Mouse (Mus musculus) forebrain, postnatal 0 days (tissue): ENCODE measurements around the gene Myo5c. TPM values are rescaled to one million over a fixed set of nuclear protein-coding genes. Genes with fewer than 3 reads are reported as not detected.

Experiments
- ATAC-seq: fragments of 200-750 bp; cut with Nextera tagmentation; 2 replicates; pipeline ENCODE4 v1.8.0; 2017; ENCODE audit warnings: mild to moderate bottlenecking, moderate library complexity
- DNase-seq: peaks from one replicate; pipeline ENCODE4 v3.0.0-alpha.2; 2015
- H3K27ac ChIP-seq: fragments of 300-500 bp; sonication (generic); 2 replicates; pipeline ENCODE4 v1.5.1; 2014; ENCODE audit warnings: low read depth, mild to moderate bottlenecking, antibody characterized with exemption, low read length, moderate library complexity, mixed read lengths
- H3K27me3 ChIP-seq: fragments of 300-500 bp; sonication (generic); 2 replicates; pipeline ENCODE4 v1.6.1; 2014; ENCODE audit warnings: mild to moderate bottlenecking, low read length, mixed read lengths; ENCODE audit not compliant: insufficient read depth
- H3K36me3 ChIP-seq: fragments of 300-500 bp; sonication (generic); 2 replicates; pipeline ENCODE4 v1.6.1; 2014; ENCODE audit warnings: mild to moderate bottlenecking, moderate library complexity; ENCODE audit not compliant: insufficient read depth
- H3K4me1 ChIP-seq: fragments of 300-500 bp; sonication (generic); 2 replicates; pipeline ENCODE4 v1.6.1; 2014; ENCODE audit warnings: antibody characterized with exemption; ENCODE audit not compliant: insufficient read depth
- H3K4me2 ChIP-seq: fragments of 300-500 bp; sonication (generic); 2 replicates; pipeline ENCODE4 v1.6.1; 2014; ENCODE audit warnings: low read depth, mild to moderate bottlenecking, moderate library complexity
- H3K4me3 ChIP-seq: fragments of 300-500 bp; sonication (generic); 2 replicates; pipeline ENCODE4 v1.5.1; 2014; ENCODE audit warnings: low read depth, low read length, mixed read lengths
- H3K9ac ChIP-seq: fragments of 300-500 bp; sonication (generic); 2 replicates; pipeline ENCODE4 v1.6.1; 2014; ENCODE audit warnings: mild to moderate bottlenecking
- H3K9me3 ChIP-seq: fragments of 300-500 bp; sonication (generic); 2 replicates; pipeline ENCODE4 v1.6.1; 2016; ENCODE audit warnings: low read length
- CTCF ChIP-seq: sonication (generic); IDR thresholded peaks from 2 replicates; pipeline ENCODE4 v1.5.1; 2016; ENCODE audit warnings: antibody characterized with exemption, control low read depth, low read depth
- WGBS: fragments of 180-500 bp; shearing (Covaris S2); extraction: QIAGEN DNeasy Blood & Tissue Kit; methylation state at CpG from one replicate; pipeline ENCODE4 v1.1.7; 2014; 5-methylcytosine and 5-hydroxymethylcytosine counted together
- polyA plus RNA-seq: library from polyadenylated mRNA; unstranded; fragments of >200 nt; fragmentation: Nextera tagmentation; extraction: Ambion mirVana; gene quantifications from 2 replicates; pipeline ENCODE4 v1.2.1, GENCODE M21; 2015
- total RNA-seq: library from RNA; depleted of rRNA; stranded (reverse); fragments of >200 nt; gene quantifications from 2 replicates; pipeline ENCODE4 v1.2.3, GENCODE M21; 2014

Gene Myo5c
- total and polyA plus RNA-seq, 2 experiments from 2014 or later, result 0.10 to 0.16 TPM

DNA sequence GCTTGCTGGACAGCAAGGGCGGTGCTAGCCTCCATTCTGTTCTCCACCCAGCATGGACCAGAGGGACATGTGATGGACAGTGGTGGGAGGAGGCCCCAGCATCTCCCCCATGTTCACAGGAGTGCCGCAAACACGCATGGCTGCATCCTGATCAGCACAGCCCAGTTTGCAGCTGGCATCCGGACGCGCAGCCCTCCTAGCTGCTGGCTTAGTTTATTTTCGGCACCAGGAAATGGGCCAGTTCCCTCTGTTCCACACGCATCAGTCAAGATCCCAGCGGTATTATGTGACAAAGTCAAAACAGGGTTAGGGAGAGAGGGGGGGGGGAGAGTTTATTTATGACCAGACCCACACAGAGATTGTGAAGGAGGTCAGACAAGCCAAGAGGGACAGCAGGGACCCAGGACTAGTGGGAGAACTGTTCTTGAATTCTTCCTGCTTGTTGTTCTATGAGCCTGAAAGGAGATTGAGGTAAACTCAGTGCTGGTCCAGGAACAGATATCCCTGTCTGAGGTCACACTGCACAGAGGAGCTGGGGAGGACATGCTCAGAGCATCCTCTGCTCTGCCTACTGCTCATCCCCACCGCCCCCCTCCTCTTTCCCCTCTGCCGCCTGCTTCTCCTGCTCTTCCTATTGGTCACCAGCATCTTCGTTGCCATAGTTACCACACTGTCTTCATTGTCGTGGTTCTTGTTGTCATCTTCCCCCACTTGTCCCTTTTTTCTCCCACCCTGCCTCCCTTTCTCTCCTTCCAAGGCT lies 22.6 kb downstream of the Myo5c start:
- DNase-seq (peak; percentile 83), ATAC-seq (peak; percentile 98)
- Histone ChIP-seq H3K27me3 (no peaks in the 10 kb centered on the region), H3K9ac (no peak overlapping the region), H3K9me3 (no peaks in the 10 kb centered on the region), H3K36me3 (no peaks in the 10 kb centered on the region), H3K27ac (peak overlapping the region; percentile 75), H3K4me1 (peaks cover 7% of the 10 kb centered on the region; the same call in 1 of the 2 replicates), H3K4me2 (0 out of 2 replicates have a peak overlapping the region, but pooled peaks have one; percentile 2), H3K4me3 (no peak overlapping the region)
- 42% methylated on average over 13 of the region's 13 CpGs for WGBS
- no peak for TF ChIP-seq CTCF

- H3K36me3 ChIP-seq, result no peaks in the 10 kb centered on the region
- H3K27me3 ChIP-seq, result no peaks in the 10 kb centered on the region
- H3K27ac ChIP-seq, result no peak overlapping the region
- no peak overlapping the region for H3K9ac ChIP-seq
- ATAC-seq (no peak), DNase-seq (no peak)
- H3K4me2 ChIP-seq, result no peak overlapping the region
- H3K4me1 ChIP-seq, result peaks cover 7% of the 10 kb centered on the region; the same call in 1 of the 2 replicates
- H3K9me3 ChIP-seq, result no peaks in the 10 kb centered on the region
- 91% methylated on average over 14 of the region's 14 CpGs for WGBS
- no peak overlapping the region for H3K4me3 ChIP-seq
- no peak for TF ChIP-seq CTCF
These were observed 24.2 kb downstream of the Myo5c start for GRCm38 (mm10) chr9:75255820-75256545.

DNA sequence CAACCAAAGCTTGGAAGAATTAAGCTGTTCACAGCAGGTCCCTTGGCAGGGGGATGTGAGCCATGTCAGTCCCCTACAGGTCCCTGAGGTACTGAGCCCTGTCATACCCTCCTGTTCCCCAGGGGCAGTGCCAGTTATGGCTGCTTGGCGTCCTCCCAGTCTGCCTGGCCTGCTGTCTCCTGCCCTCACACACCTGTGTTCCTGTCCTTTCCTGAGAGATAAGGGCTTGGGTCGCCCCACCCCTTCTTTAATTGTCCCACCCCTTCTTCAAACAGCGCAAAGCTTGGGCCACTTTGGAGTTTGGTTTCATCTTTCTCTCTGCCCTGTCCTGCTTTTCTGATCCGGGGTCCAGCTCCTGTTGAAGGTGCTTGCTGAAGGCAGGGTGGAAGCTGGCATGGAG lies 27.0 kb downstream of the Myo5c start:
- 73% methylated on average over 4 of the region's 4 CpGs for WGBS
- no peak for TF ChIP-seq CTCF
- H3K4me3 ChIP-seq, result no peak overlapping the region

DNA sequence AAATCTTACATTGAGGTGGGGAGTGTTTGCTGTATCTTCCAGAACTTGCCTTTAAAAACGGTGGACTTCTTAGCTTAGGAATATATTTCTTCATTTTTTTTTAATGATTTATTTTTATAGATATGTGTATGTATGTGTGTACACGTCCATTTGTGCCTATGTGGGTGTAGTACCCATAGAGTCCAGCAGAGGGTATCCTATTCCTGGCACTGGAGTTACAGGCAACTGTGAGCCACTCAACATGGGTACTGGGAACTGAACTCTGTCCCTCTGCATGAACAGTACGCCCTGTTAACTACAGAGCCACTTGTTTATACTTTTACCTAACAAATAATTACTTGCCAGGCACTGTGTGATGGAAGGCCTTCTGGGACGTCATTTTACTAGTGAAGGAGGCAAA lies 27.8 kb downstream of the Myo5c start:
- peak; percentile 50 for TF ChIP-seq CTCF
- H3K4me3 ChIP-seq, result no peak overlapping the region
- DNase-seq, result no peak
- H3K36me3 ChIP-seq, result no peaks in the 10 kb centered on the region
- no peak for ATAC-seq
- H3K4me2 ChIP-seq, result no peak overlapping the region
- H3K9ac ChIP-seq, result no peak overlapping the region
- H3K27ac ChIP-seq, result no peak overlapping the region
- WGBS, result 95% methylated on average over 4 of the region's 4 CpGs
- H3K4me1 ChIP-seq, result peaks cover 4% of the 10 kb centered on the region; the same call in 1 of the 2 replicates
- no peaks in the 10 kb centered on the region for H3K27me3 ChIP-seq
- H3K9me3 ChIP-seq, result no peaks in the 10 kb centered on the region

More for the DNA sequence above, 27.0 kb downstream of the Myo5c start:
- ATAC-seq, result no peak
- no peak overlapping the region for H3K4me2 ChIP-seq
- H3K36me3 ChIP-seq, result no peaks in the 10 kb centered on the region
- H3K4me1 ChIP-seq, result peaks cover 8% of the 10 kb centered on the region; the same call in 1 of the 2 replicates
- H3K9me3 ChIP-seq, result no peaks in the 10 kb centered on the region
- no peaks in the 10 kb centered on the region for H3K27me3 ChIP-seq
- no peak for DNase-seq
- H3K9ac ChIP-seq, result no peak overlapping the region
- H3K27ac ChIP-seq, result no peak overlapping the region

- Histone ChIP-seq H3K4me2 (no peak overlapping the region), H3K27me3 (no peaks in the 10 kb centered on the region), H3K4me1 (peaks cover 4% of the 10 kb centered on the region; the same call in 1 of the 2 replicates), H3K4me3 (no peak overlapping the region), H3K9me3 (no peaks in the 10 kb centered on the region), H3K9ac (no peak overlapping the region), H3K36me3 (no peaks in the 10 kb centered on the region), H3K27ac (no peak overlapping the region)
- ATAC-seq (peak; percentile 58), DNase-seq (peak; percentile 14)
- WGBS, result 5% methylated on average over 8 of the region's 8 CpGs
- no peak for TF ChIP-seq CTCF
These were observed 29.6 kb downstream of the Myo5c start for GRCm38 (mm10) chr9:75261332-75261872.

DNA sequence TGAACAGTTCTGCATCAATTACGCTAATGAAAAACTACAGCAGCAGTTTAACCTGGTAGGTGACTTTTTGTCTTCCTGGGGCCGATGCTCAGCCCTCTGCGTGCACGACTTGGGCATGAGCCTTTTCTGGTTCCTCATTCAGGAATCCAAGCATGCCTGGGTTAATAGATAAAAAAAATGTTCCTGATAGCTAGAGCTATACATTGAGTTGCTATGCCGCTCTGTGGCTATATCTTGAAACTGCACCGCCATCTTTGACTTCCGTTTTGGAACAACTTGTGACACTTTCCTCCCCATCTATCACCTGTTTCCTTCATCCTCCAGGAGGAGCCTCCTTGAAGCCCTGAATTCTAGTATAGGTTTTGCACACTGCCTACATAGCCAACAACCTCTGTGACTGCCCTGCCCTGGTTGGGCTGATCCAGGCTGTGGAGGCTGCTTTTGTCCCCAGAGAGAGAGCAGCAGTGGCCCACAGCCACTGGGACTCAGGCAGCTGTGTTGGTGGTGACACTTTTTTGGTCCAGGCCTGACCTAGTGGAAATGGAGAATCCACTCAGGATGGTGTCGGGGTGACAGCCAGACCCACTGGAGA lies 30.5 kb downstream of the Myo5c start:
- TF ChIP-seq CTCF, result peak; percentile 63
- peak; percentile 45; the same call in 1 of the 2 replicates for ATAC-seq
- Histone ChIP-seq H3K36me3 (no peaks in the 10 kb centered on the region), H3K4me2 (no peak overlapping the region), H3K9me3 (no peaks in the 10 kb centered on the region), H3K27me3 (no peaks in the 10 kb centered on the region), H3K27ac (no peak overlapping the region), H3K4me1 (peaks cover 4% of the 10 kb centered on the region; the same call in 1 of the 2 replicates), H3K4me3 (no peak overlapping the region), H3K9ac (no peak overlapping the region)
- WGBS, result 64% methylated on average over 8 of the region's 8 CpGs
- DNase-seq, result peak; percentile 52
